Mouse (Mus musculus) thymus, adult 2 months (tissue): Measurements from ENCODE around the gene Wrap53. TPM values are rescaled to one million over a fixed set of nuclear protein-coding genes. Genes with fewer than 3 reads are reported as not detected.

Experiments
- DNase-seq: peaks from one replicate; pipeline ENCODE4 v3.0.0; 2021
- H3K27ac ChIP-seq: fragments of 200-500 bp; 2 replicates; pipeline ENCODE4 v1.5.1; 2012; ENCODE audit warnings: low read length, control low read depth; ENCODE audit not compliant: control insufficient read depth, insufficient read depth
- H3K27me3 ChIP-seq: fragments of 200-500 bp; 2 replicates; pipeline ENCODE4 v1.6.1; 2012; ENCODE audit warnings: mild to moderate bottlenecking, low read length, moderate library complexity, mixed read lengths; ENCODE audit not compliant: control insufficient read depth, insufficient read depth
- H3K36me3 ChIP-seq: fragments of 200-500 bp; 2 replicates; pipeline ENCODE4 v1.6.1; 2012; ENCODE audit warnings: mild to moderate bottlenecking, low read length, moderate library complexity; ENCODE audit not compliant: control insufficient read depth, insufficient read depth
- H3K4me1 ChIP-seq: fragments of 200-500 bp; replicated peaks from 2 replicates; pipeline ENCODE4 v1.6.1; 2012; ENCODE audit warnings: low read length; ENCODE audit not compliant: control insufficient read depth, insufficient read depth
- H3K4me3 ChIP-seq: fragments of 200-500 bp; 2 replicates; pipeline ENCODE4 v1.5.1; 2012; ENCODE audit warnings: mild to moderate bottlenecking, low read length, control low read depth, moderate library complexity; ENCODE audit not compliant: control insufficient read depth, insufficient read depth
- CTCF ChIP-seq: fragments of 200-500 bp; IDR thresholded peaks from 2 replicates; pipeline ENCODE4 v1.5.1; 2012; ENCODE audit warnings: mild to moderate bottlenecking, control low read depth, low read length, moderate library complexity, borderline replicate concordance; ENCODE audit not compliant: control insufficient read depth, poor library complexity, insufficient read depth; ENCODE audit errors: extremely low read depth
- POLR2A ChIP-seq: fragments of 200-500 bp; IDR thresholded peaks from 2 replicates; pipeline ENCODE4 v1.6.1; 2012; ENCODE audit warnings: mild to moderate bottlenecking, low read length, control low read depth, moderate library complexity; ENCODE audit not compliant: control insufficient read depth, poor library complexity, insufficient read depth; ENCODE audit errors: extremely low read depth
- WGBS: fragments of 180-500 bp; shearing (Covaris S2); methylation state at CpG from one replicate; pipeline ENCODE4 v1.1.7; 2018; 5-methylcytosine and 5-hydroxymethylcytosine counted together
- polyA plus RNA-seq: library from polyadenylated mRNA; depleted of rRNA; stranded (reverse); fragments of >200 nt; gene quantifications from 2 replicates; pipeline ENCODE4 v1.2.3, GENCODE M21; 2012

Wrap53 gene
- polyA plus RNA-seq, 1 experiment: 41.2 TPM

DNA sequence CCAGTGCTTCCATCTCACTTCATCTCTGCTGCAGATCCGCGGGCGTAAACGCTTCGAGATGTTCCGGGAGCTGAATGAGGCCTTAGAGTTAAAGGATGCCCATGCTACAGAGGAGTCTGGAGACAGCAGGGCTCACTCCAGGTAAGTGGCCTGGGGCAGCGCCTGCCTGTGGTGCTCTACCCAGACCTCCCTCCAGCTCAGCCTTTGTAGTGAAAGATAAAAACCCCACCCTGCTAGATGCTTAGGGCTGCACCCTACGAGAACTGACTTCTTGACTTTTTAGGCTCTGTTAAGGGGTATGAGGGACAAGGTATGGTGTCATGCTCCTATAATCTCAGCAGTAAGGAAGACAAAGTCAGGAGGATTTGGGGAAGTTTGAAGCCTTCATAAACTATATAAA, 10.6 kb upstream of the Wrap53 start:
- no peak overlapping the region for H3K4me3 ChIP-seq
- no peaks in the 10 kb centered on the region for H3K27me3 ChIP-seq
- no peak overlapping the region for H3K27ac ChIP-seq
- no peak for TF ChIP-seq POLR2A
- TF ChIP-seq CTCF: no peak
- DNase-seq: no peak
- H3K4me1 ChIP-seq: no peaks in the 10 kb centered on the region
- 99% methylated on average over 8 of the region's 8 CpGs for WGBS
- peaks cover 60% of the 10 kb centered on the region for H3K36me3 ChIP-seq

DNA sequence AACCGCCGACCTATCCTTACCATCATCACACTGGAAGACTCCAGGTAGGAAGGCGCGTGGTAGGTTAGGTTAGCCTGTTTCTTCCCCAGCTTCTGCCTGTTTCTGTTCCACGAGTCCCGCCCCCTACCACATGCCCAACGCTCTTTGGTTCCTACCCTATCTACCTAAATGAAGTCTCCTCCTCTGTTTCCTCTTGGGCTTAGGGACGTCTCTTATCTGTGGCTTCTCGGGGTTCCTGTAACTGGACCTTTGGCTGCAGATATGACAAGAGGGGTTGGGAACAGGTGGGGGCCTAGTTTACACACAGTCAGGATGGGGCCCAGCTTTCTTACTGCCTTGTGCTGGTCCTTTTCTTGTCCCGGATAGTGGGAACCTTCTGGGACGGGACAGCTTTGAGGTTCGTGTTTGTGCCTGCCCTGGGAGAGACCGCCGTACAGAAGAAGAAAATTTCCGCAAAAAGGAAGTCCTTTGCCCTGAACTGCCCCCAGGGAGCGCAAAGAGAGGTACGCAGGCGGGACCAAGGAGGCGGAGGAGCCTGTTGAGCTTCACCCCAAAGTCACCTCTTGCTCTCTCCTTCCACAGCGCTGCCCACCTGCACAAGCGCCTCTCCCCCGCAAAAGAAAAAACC, 9.3 kb upstream of the Wrap53 start:
- Histone ChIP-seq H3K36me3 (peaks cover 60% of the 10 kb centered on the region), H3K27me3 (no peaks in the 10 kb centered on the region), H3K4me3 (no peak overlapping the region), H3K4me1 (no peaks in the 10 kb centered on the region; the same call in 1 of the 2 replicates), H3K27ac (no peak overlapping the region)
- TF ChIP-seq CTCF (no peak), POLR2A (no peak)
- no peak for DNase-seq
- WGBS: 96% methylated on average over 22 of the region's 22 CpGs

DNA sequence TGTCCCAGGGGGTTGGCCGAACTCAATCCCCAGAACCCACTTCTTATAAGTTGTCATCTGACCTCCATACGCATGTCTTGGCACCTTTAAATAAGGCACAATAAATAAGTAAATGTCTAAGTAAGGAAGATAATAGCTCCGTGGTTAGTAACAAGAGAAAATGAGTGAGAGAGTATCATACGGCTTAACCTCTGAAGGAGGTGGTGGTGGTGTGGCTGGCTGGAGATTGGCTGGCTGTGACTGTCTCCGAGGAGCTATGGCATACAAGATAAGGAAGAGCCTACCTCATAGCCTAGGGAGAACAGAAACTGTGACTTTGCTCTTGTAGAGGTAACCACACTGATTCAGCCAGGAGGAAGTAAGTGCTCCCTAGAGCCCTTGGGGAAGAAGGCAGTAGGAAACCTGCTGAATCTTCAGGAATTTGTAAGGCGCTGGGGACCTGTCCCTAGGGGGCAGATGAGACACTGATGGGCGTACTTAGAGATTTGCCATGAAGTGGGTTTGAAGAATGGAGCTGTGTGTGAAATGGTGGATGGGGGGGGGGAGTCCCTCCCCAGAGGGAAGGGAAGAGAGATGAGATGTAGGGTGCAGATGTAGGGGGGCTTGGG, 5.8 kb upstream of the Wrap53 start:
- H3K4me1 ChIP-seq: peaks cover 2% of the 10 kb centered on the region
- H3K36me3 ChIP-seq: peaks cover 44% of the 10 kb centered on the region
- no peak overlapping the region for H3K27ac ChIP-seq
- no peak for TF ChIP-seq POLR2A
- TF ChIP-seq CTCF: no peak
- no peaks in the 10 kb centered on the region for H3K27me3 ChIP-seq
- WGBS: 77% methylated on average over 7 of the region's 7 CpGs
- no peak for DNase-seq
- no peak overlapping the region for H3K4me3 ChIP-seq

DNA sequence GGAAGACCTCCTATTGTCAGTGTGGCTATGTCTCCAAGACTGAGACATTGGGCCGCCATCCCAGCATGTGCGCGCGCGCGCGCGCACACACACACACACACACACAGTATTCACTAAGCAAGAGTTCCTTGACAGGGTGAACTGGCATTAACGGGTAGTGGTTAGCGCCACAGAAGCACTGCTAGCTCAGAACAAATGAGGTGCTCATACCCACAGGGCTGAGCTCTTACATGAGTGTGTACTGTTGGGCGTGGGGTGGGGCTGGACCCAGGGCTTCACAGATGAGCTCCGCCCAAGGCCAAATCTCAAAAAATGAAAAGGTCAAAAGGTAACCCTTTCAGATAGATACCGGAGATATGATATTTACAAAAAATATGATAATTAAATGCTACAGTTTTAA, 4.9 kb upstream of the Wrap53 start:
- 97% methylated on average over 13 of the region's 13 CpGs for WGBS
- Histone ChIP-seq H3K27ac (no peak overlapping the region), H3K4me1 (peaks cover 2% of the 10 kb centered on the region), H3K4me3 (no peak overlapping the region), H3K36me3 (peaks cover 35% of the 10 kb centered on the region), H3K27me3 (no peaks in the 10 kb centered on the region)
- TF ChIP-seq CTCF (no peak), POLR2A (no peak)
- no peak for DNase-seq

DNA sequence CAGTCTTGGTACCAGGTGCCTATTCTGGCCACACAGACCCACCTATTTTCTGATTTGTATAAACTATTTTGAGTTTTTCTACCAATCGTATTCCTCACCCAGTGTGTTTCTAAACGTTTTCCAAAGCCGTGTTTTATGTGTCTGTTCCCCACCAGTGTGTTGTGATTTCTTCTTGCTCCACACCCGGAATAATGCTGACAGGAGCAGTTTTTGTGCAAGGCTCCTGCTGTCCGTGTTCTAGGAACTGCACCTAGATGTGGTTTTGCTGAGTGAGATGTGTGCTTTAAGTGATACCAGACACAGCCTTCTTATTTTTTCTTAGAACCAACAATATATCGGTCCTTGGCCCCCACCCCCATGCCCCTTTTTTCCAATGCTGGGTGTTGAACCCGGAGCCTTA, 4.0 kb upstream of the Wrap53 start:
- H3K4me1 ChIP-seq: peaks cover 2% of the 10 kb centered on the region
- no peak overlapping the region for H3K27ac ChIP-seq
- H3K27me3 ChIP-seq: no peaks in the 10 kb centered on the region
- WGBS: 84% methylated on average over 7 of the region's 7 CpGs
- DNase-seq: no peak
- peaks cover 26% of the 10 kb centered on the region for H3K36me3 ChIP-seq
- no peak for TF ChIP-seq POLR2A
- no peak for TF ChIP-seq CTCF
- no peak overlapping the region for H3K4me3 ChIP-seq

DNA sequence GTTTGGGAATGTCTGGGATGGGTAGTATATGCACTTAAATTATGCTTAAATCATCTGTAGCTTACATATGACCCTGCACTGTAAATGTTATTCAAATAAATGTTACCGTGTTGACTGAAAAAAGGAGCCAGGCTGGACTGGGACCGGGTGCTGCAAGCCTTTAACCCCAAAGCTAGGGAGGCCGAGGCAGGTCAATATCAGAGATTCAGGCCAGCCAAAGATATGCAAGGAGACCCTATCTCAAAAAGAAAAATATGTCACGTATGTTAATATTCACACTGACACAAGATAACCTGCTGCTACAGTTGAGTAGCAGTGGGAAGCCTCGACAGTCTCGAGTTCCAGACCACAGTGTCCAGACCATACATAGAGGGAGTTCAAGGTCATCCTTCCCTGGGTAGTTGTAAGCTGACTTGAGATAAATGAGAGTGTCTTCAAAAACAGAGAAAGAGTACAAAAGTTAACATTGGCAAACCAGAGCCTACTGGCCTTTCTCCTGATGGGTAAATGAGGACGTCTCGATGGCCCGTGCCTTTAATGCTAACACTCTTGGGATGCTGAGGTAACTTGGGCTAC, 2.3 kb upstream of the Wrap53 start:
- 76% methylated on average over 9 of the region's 9 CpGs for WGBS
- H3K27me3 ChIP-seq: no peaks in the 10 kb centered on the region
- peaks cover 16% of the 10 kb centered on the region for H3K4me1 ChIP-seq
- peaks cover 9% of the 10 kb centered on the region for H3K36me3 ChIP-seq
- no peak for DNase-seq
- TF ChIP-seq CTCF (no peak), POLR2A (no peak)
- no peak overlapping the region for H3K4me3 ChIP-seq
- no peak overlapping the region for H3K27ac ChIP-seq
